Mouse (Mus musculus): ENCODE results near the gene Gm20388.
A peak's percentile ranks its signal among the peaks of the same experiment; 100 is the strongest.

Gene Gm20388

DNA sequence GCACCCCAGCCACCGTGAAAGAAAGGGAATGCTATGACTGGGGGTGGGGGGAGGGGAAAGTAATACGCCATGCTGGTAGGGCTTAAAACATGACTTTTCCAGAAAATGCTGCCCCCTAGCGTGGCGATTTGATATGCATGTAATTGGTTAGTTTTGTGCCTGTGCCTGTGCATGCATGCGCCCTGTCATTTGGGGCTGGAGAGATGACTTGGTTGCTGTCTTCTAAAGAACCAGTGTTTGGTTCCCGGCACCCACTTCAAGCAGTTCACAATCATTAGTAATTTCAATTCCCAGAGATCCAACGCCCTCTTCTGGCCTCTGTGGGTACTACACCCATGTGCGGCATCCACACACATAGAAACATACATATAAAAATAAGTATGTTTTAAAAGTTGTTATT lies 913.2 kb downstream of the Gm20388 start:
- DNase-seq, result no peak

DNA sequence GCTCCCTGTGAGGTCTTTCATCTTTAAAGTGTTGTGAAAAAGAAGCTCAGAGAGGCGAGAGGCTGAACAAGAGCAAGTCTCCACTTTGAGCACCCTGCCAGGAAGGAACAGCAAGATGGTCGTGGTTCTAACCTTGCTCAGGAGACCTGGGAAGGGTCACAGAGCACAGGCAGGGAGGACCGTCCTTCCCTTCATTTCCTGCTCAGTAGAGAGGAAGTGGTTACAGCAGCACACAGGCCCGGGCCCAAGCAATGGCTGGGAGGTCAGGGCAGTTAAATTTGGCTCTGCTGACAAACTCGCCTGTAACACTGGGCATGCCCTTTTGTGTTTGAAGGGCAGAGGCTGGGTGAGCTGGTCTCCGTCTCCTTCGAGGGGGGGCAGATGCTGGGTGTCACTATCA lies 914.0 kb downstream of the Gm20388 start:
- DNase-seq, result no peak

DNA sequence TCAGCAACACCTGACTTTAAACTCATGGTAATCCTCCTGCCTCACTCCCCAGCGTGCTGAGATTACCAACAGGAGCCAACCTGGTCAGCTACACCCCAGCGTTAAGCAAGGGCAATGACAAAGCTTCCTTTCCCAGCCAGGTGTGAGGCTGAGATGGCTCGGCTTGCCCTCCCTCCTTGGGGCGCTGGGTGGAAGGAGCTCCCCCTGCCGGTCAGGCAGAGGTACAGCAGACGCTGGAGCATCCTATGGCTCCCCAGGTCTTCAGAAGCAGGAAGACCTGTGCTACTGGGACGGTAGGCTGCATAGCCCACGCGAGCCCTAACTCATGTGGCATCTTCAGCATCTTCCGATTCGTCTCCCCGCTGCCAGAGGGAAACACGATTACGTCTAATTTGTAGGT lies 917.6 kb downstream of the Gm20388 start:
- peak; percentile 39 for DNase-seq

DNA sequence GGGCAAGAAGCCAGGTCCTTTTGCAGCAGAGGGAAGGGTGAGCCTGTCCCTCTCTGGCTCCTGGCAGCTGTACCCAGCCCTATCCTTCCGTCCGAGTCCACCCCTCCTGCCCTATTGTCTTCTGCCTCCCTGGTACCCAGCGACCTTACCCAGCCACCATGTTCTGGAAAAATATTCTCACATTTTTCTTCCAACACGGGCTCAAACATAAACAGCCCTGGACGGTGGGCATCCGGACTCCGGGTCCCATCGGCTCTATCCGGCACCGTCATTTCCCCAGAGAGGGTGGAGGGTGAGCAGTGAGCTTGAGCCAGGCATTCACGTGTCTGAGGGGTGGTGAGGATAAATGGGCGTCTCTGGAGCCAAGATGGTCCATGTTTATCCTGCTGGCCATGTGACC lies 920.0 kb downstream of the Gm20388 start:
- no peak for DNase-seq

DNA sequence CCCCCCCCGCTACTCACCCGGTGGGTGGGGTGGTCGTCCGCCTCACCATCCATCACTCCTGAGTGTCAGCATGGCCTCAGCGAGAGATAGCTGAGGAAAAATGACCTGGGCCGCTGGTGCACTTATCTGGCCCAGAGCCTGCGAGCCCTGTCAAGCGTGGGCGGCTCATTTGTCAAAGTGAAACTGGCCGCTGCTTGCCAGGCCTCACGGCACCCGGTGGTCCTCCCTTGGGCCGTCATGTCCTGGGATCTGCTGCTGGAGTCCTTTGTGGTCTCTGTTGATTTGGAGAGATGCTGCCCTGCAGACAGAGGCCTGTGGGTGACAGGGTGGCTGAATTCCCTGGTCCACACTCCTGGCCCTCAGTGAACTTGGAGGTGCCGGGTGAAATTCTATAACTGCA lies 921.4 kb downstream of the Gm20388 start:
- DNase-seq, result peak; percentile 49

DNA sequence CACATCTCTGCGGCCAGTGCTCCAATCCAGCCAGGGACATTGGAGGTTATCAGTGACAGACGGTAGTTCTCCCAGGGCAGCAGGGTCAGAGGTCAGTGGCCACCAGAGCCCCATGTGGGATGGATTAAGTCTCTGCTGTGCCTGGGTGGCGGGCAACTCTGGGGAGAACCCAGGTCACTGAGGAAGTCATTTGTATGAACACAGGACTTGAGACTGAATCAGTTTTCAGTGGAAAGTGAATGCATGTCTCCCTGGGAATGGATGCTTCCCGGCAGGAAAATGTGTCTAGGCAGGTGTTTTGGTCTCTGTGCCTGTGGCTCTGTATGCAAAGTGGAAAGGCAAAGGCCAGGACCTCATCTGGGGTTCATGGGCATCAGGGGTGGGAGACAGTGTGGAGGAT lies 922.6 kb downstream of the Gm20388 start:
- no peak for DNase-seq

DNA sequence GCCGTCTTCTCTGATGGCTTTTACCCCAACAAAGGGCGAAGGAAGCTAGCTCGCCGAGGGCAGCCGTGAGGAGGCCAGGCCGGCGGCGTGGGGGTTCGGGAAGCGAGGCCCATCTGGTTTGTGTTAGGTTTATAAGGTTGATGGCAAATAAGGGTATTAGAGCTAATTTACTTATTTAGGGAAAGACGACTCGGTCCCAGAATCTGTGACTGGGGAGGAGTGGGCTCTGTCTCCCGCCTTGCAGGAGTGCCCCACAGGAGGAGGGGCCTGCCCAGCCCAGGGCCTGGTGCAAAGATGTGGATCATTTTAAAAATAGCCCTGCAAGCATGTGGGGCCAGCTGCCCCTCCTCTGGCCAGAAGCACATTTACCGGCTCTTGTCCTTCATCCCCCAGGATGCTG lies 928.4 kb downstream of the Gm20388 start:
- DNase-seq, result no peak

DNA sequence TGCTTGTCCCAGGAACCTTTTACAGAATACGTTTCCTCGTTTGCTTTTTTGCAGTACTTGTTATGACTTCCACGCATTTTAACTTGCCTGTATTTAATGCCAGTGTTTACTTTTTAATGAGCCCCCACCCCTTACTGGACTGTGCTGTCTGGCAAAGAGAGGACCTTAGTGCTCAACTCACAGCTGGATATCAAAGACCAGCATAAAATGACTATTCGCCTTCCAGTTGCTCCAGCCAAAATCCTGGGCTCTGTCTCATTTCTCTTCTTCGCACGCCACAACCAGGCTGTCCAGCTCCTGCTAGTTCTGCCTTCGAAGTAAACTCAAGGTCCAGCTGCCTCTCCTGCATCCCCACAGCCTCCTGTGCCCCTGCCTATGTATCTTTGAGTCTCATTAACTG lies 932.4 kb downstream of the Gm20388 start:
- no peak for DNase-seq

DNA sequence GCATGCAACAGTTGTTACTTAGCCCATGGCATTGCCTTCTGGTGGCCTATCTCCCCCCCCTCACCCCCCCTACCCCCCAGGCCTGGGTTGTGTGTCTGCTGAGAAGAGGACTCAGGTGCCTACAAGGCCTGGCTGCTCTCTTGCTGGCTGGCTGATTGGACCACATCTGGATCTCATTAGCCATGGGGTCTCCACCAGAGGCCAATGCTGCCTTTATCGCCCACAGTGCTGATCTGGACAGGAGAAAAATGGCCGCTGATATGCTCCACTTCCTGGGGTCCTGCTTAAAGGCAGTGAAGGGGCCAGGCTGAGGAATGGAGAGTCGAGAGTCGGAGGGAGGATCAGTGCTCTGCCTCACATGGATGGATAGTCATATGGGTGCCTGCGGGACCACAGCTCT lies 935.4 kb downstream of the Gm20388 start:
- no peak for DNase-seq

DNA sequence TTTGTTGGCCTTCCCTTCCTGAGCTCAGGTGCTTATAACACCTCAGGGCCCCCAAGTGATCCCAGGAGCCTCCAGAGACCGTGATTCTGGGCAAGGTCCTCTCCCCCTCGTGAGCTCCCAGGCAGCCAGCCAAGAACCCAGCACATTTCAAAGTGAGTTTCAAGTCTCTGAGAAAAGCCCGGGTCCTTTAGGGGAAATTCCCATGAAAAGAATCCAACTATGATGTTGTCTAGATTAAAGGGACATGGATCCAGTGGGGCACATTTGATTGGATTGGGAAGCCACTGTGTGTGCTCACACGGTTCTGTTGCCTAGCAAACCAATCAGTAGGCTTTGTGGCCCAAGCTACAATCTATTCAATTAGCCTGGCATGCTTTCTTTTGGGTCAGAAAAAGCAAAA lies 936.6 kb downstream of the Gm20388 start:
- peak; percentile 68 for DNase-seq

DNA sequence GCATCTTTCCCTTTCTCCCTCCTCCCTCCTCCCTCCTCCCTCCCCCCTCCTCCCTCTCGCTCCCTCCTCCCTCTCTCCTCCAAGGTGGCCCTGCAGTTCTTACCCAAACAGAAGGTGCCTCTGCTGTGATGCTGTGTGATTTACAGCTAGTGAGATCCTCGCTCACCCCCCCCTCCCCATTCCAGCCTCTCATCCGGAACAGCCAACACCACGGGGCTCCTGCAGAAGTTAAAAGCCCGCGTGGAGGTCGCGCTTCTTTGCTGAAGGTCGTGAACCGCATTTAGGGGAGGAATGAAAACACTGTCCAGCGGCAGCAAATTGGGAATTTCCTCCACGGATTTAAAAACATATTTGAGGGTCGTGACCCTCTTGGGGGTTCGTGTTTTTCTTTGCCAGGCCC lies 937.1 kb downstream of the Gm20388 start:
- DNase-seq, result peak; percentile 42

DNA sequence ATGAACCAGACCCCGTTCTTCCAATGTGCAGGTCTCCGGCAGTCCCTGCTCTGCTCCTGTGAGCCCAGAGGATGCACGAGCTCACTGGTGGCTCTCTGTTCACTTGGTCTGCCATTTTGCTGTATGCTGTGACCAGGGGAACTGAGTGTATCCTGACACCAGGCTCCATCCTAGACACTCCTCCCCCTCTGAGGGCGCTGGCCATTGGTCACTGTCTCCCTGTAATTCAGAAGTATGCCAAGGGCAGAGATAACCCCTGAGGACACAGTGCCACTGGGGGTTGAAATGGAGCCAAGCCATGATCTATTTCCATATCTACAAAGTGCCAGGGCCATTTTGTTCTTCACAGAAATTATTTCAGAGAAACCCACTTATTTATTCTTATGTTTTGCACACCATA lies 937.8 kb downstream of the Gm20388 start:
- DNase-seq, result no peak

DNA sequence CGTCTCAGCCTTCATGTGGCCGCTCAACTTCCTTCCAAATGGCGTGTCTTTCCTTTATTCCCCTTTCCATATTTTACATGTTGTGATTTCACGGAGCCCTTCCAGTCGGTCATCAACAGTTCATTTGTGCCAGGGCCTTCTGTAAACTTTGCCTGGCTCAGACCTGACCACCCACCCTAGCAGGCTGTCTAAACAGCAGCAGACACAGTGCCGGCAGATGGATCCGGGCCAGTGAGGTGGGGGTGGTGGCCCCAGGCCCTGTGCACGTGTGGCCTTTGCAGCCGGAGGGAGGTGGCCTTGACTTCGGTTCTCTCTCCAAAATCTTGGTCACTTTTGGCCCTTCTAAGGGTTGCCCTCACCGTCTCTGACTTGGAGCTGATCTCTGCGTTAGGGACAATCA lies 940.8 kb downstream of the Gm20388 start:
- DNase-seq, result no peak

DNA sequence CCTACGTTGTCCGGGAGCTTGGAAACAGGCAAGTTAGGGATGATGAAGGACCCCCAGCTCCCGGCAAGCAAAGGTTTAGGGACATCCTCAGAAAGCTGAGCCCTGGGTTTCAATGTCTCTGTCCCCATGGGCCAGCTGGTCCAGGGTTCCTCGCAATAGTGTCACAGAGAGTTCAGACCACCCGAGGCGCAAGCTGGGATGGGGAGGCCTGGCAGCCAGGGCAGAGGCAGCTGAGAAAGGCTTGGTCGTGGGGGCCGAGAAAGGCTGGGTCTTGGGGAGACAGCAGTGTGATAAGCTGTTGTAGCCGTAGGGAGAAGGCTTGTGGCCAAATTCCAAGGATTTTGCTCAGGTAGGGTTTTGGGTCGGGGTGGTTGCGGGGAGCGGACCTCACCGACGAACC lies 949.2 kb downstream of the Gm20388 start:
- no peak for DNase-seq

DNA sequence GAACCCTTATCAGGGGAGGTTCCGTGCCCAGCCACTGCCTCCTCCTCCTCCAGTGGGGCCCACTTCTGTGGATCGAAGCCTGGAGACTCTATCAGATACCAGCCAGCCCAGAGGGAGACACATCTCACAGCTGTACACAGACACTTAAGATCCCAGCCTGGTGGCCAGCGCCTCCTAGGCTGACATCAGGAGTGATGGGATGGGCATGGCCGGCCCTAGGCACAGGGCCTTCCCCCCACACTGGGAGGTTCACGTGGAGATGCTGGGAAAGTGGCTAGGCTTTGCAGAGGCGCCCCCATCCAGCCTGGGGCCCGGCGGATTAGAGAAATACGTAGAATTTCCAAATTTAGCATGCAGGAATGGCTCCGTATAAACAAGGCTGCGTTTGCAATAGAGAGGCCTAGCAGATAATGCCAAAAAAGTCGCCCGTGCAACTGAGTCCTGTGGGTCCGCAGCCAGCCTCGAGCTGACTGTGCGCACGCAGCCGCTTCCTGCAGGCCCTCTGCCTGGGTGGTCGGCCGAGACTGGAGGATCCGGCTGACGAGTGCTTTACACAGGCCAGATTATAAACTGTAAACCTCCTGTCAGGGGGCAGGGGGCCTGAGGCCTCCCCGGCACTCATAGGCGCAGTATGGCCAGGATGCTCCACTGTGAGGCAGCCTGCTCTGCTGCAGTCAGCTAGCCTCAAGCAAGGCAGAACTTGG lies 949.9 kb downstream of the Gm20388 start:
- DNase-seq, result peak; percentile 42

DNA sequence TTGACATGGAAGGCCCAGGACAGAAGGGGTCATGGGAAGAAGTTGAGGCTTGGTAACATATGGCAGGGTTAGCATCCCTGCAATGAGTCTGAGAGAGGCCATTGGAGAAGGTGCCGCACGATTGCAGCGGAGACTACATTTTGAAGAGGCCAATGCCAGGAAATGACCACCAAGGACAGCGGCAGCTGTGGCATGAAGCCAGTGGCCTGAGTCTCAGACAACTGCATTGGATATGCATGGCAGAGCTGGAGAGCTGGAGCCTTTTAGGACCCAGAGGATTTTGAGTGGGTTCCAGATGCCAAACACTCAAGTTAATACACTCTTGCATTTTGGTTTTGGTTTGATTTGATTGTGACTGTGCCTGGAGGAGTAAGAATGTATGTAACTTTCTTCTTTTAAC lies 953.0 kb downstream of the Gm20388 start:
- peak; percentile 48 for DNase-seq

DNA sequence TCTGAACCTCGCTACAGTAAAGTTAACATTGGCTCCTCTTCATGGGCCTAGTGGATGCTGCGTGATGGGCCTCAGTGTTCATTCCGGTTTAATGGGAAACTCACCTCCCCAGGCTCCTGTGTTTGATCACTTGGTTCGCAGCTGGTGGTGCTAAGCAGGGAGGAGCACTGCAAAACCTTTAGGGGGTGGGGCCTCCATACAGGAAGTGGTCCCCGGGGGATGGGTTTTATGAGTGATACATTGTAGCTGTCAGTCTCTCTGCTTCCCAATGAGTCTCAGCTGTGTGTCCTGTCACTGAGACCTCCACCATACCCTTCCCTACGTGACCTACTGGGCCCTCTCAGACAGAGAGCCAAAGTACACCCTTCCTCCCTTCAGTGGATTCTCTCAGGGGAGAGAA lies 956.7 kb downstream of the Gm20388 start:
- no peak for DNase-seq

DNA sequence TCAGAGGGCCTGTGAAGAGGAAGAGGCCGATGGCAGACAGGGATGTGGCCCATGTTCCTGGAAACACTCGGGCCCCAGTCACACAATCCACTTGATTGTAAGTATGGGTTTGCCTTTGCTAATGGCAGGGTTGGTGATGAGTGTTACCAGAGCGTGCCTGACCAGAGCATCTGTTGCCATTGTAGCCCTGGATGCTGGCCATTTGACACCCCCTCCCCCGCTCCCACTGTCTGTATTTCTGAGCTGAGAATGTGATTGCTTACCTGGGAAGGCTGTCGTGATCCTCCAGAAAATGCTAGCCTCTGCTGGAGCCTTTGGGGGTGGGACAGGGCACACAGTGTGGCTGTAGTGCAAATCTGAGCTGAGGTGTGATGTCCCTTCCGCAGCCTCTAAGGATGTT lies 962.0 kb downstream of the Gm20388 start:
- no peak for DNase-seq

DNA sequence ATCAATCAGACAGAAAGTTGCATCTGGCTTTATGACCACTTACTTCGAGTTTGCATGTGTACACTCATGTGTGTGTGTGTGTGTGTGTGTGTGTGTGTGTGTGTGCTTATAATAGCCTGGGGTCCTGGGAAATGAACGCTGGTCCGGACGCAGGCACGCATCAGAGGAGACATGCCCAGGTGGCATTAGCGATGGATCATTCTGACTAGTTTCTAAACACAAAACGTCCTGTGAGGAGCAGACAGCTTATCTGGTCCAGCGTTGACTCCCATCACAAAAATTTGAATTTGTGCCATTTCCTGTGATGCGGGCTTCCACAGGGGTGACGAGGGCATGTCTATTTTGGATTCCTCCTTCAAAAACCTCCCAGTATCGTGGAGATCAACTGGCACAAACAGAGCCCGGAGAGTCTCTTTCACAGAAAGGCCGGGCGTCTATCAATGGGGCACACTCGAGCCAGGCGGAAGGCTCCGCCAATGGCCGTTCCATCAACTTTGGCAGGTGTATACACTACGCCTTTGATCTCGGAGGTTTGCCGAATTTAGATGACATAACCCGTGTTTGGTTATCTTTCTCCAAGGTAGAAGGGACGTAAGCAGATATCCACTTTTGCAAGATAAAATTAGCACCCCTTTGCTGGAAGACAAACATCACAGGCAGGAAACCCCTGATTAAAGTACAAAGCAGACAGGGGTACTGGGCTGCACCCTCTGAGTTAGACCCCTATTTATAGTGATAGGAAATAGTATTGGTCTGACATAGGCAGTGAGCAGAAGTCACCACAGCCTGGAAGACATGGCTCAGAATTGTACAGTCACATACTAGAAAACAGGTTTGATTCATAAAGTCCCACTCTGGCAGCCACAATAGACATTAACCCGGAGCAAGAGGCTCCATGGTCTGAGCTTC lies 965.6 kb downstream of the Gm20388 start:
- DNase-seq, result no peak

DNA sequence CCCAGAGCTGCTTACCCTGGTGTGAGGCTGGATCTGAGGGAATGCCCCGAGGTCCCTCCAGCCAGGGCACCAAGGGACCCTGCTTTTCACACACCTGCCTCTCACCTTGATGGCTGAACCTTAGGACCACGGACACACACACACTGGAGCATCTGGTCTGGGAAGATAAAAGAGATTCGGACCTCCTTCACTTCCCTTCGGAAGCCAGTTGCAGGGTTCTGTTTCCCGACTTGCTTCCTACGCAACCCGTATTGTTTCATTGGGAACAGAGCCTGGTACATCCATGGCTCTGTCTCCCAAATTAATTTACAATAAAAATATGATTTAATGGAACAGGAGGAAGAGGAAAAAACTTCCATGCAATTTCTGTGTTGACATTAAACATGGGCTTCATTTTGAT lies 966.4 kb downstream of the Gm20388 start:
- no peak for DNase-seq

DNA sequence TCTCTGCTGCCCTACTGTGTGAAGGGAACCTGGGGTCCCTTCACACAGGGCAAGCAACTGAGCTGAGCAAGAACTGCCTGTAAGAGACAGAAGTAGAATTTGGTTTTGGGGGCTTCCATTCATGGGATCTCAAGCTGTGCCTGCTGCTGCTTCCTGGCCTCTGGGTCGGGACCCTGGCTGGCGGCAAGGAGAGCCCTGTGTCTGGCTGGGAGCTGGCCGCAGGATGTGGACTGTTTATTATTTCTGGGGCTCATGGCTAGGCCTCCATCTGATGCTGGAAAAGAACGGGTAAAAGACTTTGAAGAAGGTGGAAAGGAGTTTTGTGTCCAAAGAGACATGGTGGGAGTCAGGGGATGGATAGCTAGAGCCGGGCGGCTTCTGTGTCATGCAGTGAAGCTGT lies 969.3 kb downstream of the Gm20388 start:
- DNase-seq, result no peak

DNA sequence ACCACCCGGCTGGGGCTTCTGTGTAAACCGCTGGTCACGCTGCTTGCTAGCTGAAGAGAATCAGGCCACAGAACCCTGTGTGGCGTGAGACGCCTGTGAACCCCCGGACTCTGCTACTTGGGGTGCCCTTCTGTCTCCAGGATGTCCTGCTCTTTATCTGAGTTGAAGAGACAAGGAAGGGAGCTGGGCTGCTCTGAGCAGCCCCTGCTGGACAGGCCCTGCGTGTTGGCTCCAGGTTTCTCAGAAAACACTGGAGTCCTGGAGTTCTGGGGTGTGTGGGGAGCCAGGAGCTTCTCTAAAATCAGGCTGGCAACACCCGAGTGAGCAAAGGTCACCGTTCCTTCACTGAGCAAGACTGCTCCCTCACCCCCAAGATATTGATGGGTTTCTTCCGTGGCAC lies 971.0 kb downstream of the Gm20388 start:
- no peak for DNase-seq

DNA sequence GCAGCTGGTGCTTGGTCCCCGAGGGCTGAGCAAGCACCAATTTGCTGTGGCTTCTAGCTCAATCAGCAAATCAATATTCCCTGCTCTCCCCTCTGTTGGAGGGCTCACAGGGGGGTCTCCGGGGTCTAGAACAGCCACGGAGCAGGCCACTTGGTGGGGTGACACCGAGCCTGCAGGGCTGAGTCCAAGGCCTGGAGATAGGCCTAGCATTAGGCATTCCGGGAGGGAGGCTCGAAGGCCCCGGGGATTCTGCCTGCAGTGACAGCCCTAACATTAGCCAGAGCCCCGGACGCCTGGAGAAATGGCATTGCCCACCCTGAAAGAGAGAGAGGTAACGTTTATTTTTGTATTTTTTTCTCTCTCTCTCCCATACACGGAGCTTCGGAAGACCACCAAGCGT lies 972.0 kb downstream of the Gm20388 start:
- no peak for DNase-seq

DNA sequence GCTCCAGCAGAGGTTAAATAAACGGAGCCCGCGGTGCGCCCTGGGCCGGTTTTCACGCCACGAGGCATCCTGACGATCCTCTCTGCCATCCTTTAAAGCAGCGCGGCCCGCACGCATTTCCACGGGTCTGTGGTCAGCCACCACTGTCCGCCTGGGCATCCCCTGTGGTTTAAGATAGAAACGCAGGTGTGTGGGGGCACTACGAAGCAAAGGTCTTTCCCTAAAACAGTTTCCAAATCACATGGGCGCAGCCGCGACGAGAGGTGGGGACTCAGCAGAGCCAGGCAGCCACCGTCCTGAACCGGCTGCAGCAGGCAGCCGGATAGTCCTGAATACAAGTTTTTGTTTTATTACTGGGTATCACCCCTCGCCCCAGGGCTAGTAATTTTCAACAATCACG lies 972.7 kb downstream of the Gm20388 start:
- DNase-seq, result no peak

DNA sequence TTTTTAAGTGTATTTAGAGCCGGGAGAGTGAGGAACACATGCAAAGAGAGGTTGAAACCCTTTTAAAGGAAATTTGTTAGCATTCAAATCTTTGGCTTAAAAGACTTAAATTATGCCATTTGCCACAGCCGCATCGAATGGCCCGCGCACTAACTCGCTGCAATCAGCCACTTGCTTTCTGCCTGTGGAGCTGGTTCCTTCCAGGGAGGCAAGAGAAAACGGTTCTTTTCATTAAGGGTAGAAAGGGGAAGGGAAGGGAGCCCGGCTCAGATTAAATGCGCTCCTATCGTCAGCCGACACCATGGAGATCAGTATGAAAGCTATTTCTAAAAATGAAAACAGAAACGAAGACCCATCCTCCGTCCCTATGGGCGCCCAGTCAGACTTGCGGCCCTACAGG lies 973.2 kb downstream of the Gm20388 start:
- DNase-seq, result no peak
